Mouse (Mus musculus): ENCODE results near the gene Pde7b.

DNA sequence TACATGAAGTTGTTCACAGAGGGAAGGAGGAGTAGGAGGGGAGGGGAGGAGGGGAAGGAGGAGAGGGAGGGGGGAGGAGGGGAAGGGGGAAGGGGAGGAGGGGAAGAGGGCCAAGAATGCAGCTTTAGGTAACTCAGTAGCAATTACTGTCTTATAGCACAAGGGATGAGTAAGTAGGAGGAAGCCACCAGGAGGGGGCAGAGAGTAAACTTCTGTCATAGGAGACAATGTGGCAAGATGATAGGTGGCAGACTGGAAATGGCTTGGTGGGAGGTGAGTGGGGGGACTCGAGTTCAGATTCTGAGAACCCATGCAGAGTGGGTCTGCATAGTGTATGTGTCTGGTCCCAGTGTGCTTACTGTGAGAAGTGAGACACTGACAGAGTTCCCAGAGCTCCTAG, 234.1 kb downstream of the Pde7b start:
- no peak for TF ChIP-seq CTCF (IDR thresholded peaks at IDR 0.05; ENCODE audit: insufficient read depth, low read depth, low read length)
- no peak for TF ChIP-seq POLR2A (IDR thresholded peaks at IDR 0.05; ENCODE audit: insufficient read depth, low read depth, low read length)
